Mouse (Mus musculus): Measurements from ENCODE around the gene Ccne1. TPM values are rescaled to one million over a fixed set of nuclear protein-coding genes. Genes with fewer than 3 reads are reported as not detected.

The Ccne1 gene
- total and polyA plus RNA-seq, 3 experiments = 43.7 to 109 (median 70.0) TPM

DNA sequence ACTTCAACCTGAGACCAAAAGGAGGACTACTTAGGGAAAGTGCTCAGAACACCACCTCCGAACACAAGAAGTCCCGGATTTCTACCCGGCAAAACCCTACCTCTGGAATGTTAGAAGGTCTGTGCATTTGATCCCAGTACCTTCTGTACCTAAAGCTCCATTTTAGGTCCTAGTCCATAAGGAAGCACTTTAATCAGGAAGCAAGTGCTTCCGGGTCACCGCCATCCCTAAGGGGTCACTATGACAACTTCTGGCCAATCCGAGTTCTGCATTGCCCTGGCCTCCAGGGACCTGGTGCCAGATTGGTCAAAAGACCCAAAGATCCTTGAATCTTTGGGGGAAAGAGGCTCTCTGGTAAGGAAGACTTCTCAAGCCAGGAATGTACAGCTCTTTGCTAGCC is 31.8 kb downstream of the Ccne1 start:
- no peaks in the 10 kb centered on the region for H3K27me3 ChIP-seq (replicated peaks)
- DNase-seq (ENCODE audit: extremely low read depth) = no peak
- H3K9me3 ChIP-seq (replicated peaks; ENCODE audit: low read length) = no peaks in the 10 kb centered on the region
- no peak overlapping the region for H3K4me3 ChIP-seq (replicated peaks in 1 of 3; ENCODE audit: low read depth in 2 of 3, low read length in 2 of 3, poor library complexity in 1 of 3)
- in situ Hi-C loops (cut with MboI; ENCODE audit: low pct_ligation_motif_present, low pct_unique_long_range_greater_than_20kb, low sequenced_read_pairs) = no loop called here
- peaks cover 2 to 14% of the 10 kb centered on the region in 2 experiments; a peak in 2 of 4 replicates for H3K4me1 ChIP-seq (ENCODE audit: control insufficient read depth in 1 of 2, insufficient read depth in 2 of 2)
- no peaks in the 10 kb centered on the region for H3K36me3 ChIP-seq (replicated peaks in 1 of 2; ENCODE audit: control insufficient read depth in 1 of 2, insufficient read depth in 1 of 2, low read length in 1 of 2)
- no peak overlapping the region for H3K9ac ChIP-seq (ENCODE audit: insufficient read depth, low read depth)
- TF ChIP-seq KAT2A (IDR thresholded peaks at IDR 0.05; ENCODE audit: insufficient replicate concordance, low read length) (no peak), EP300 (IDR thresholded peaks at IDR 0.05; ENCODE audit: low read length) (no peak), TBP (conservative IDR thresholded peaks at IDR 0.05; ENCODE audit: low read depth, low read length) (no peak), BHLHE40 (IDR thresholded peaks at IDR 0.05; ENCODE audit: low read depth, low read length) (no peak), TCF12 (IDR thresholded peaks at IDR 0.05; ENCODE audit: low read depth, low read length) (no peak), MEF2A (IDR thresholded peaks at IDR 0.05; ENCODE audit: borderline replicate concordance, low read depth, low read length) (no peak), MYC (IDR thresholded peaks at IDR 0.05; ENCODE audit: low read depth, low read length) (no peak), USF2 (conservative IDR thresholded peaks at IDR 0.05; ENCODE audit: low read depth, low read length) (no peak), POLR2AphosphoS2 (IDR thresholded peaks at IDR 0.05; ENCODE audit: low read depth, low read length) (no peak), E2F4 (IDR thresholded peaks at IDR 0.05; ENCODE audit: insufficient replicate concordance, low read depth, low read length) (no peak), RCOR1 (conservative IDR thresholded peaks at IDR 0.05; ENCODE audit: low read depth, low read length) (no peak), HCFC1 (IDR thresholded peaks at IDR 0.05; ENCODE audit: low read depth, low read length) (no peak), POLR2A (IDR thresholded peaks at IDR 0.05; ENCODE audit: low read depth, low read length) (no peak), NELFE (IDR thresholded peaks at IDR 0.05; ENCODE audit: low read depth, low read length) (no peak), RAD21 (IDR thresholded peaks at IDR 0.05; ENCODE audit: low read depth, low read length) (no peak), SIN3A (IDR thresholded peaks at IDR 0.05; ENCODE audit: low read length) (no peak), JUND (conservative IDR thresholded peaks at IDR 0.05; ENCODE audit: low read depth, low read length) (no peak), SMC3 (IDR thresholded peaks at IDR 0.05; ENCODE audit: low read depth, low read length) (no peak), IRF4 (IDR thresholded peaks at IDR 0.05; ENCODE audit: low read depth, low read length) (no peak), CHD2 (IDR thresholded peaks at IDR 0.05; ENCODE audit: low read length) (no peak)
- H3K4me2 ChIP-seq (ENCODE audit: insufficient read depth, low read depth, poor library complexity, severe bottlenecking) = no peak overlapping the region
- no peaks in the 10 kb centered on the region for H3K79me2 ChIP-seq (replicated peaks; ENCODE audit: control insufficient read depth, extremely low read depth, insufficient read depth, poor library complexity, severe bottlenecking)
- no peak overlapping the region for H3K27ac ChIP-seq (ENCODE audit: insufficient read depth, low read depth)
- dilution Hi-C loops (cut with MboI; ENCODE audit: extremely low pct_ligation_motif_present, extremely low pct_unique_long_range_greater_than_20kb, low sequenced_read_pairs) = no loop called here

DNA sequence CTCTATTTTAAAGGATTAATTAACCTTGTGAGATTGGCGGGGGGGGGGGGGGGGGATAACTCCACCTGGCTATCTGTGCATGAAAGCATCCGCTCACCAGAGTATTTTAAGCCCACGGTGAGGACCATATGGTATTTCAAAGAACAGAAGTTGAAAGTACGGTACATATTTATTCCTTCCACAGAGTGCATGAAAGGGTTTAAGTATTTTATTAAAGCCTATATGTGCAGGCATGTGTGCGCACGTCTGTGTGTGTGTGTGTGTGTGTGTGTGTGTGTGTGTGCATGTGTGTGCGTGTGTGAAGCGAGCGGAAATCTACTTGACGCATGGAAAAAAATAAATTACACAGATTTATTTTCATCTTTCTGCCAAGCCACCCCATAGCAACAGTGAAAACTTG is 32.4 kb downstream of the Ccne1 start:
- peaks cover 2 to 15% of the 10 kb centered on the region in 2 experiments; a peak in 2 of 4 replicates for H3K4me1 ChIP-seq (ENCODE audit: control insufficient read depth in 1 of 2, insufficient read depth in 2 of 2)
- H3K9me3 ChIP-seq (replicated peaks; ENCODE audit: low read length) = peaks cover under 1% of the 10 kb centered on the region
- H3K27me3 ChIP-seq (replicated peaks) = no peaks in the 10 kb centered on the region
- TF ChIP-seq MEF2A (IDR thresholded peaks at IDR 0.05; ENCODE audit: borderline replicate concordance, low read depth, low read length) (no peak), ETS1 (conservative IDR thresholded peaks at IDR 0.05; ENCODE audit: low read depth, low read length) (no peak), E2F4 (IDR thresholded peaks at IDR 0.05; ENCODE audit: insufficient replicate concordance, low read depth, low read length) (no peak), SMC3 (IDR thresholded peaks at IDR 0.05; ENCODE audit: low read depth, low read length) (no peak), TCF12 (IDR thresholded peaks at IDR 0.05; ENCODE audit: low read depth, low read length) (no peak), EP300 (IDR thresholded peaks at IDR 0.05; ENCODE audit: low read length) (no peak), IRF4 (IDR thresholded peaks at IDR 0.05; ENCODE audit: low read depth, low read length) (no peak), ZKSCAN1 (IDR thresholded peaks at IDR 0.05; ENCODE audit: borderline replicate concordance, low read depth, low read length) (no peak), BHLHE40 (IDR thresholded peaks at IDR 0.05; ENCODE audit: low read depth, low read length) (no peak), JUN (IDR thresholded peaks at IDR 0.05; ENCODE audit: insufficient read depth, low read depth, low read length) (no peak), SIN3A (IDR thresholded peaks at IDR 0.05; ENCODE audit: low read length) (no peak), MYC (IDR thresholded peaks at IDR 0.05; ENCODE audit: low read depth, low read length) (no peak), HCFC1 (IDR thresholded peaks at IDR 0.05; ENCODE audit: low read depth, low read length) (no peak)
- no peaks in the 10 kb centered on the region for H3K36me3 ChIP-seq (replicated peaks in 1 of 2; ENCODE audit: control insufficient read depth in 1 of 2, insufficient read depth in 1 of 2, low read length in 1 of 2)
- H3K79me2 ChIP-seq (replicated peaks; ENCODE audit: control insufficient read depth, extremely low read depth, insufficient read depth, poor library complexity, severe bottlenecking) = no peaks in the 10 kb centered on the region
- H3K9ac ChIP-seq (ENCODE audit: insufficient read depth, low read depth) = no peak overlapping the region
- no peak overlapping the region for H3K27ac ChIP-seq (ENCODE audit: insufficient read depth, low read depth)
- dilution Hi-C loops (cut with MboI; ENCODE audit: extremely low pct_ligation_motif_present, extremely low pct_unique_long_range_greater_than_20kb, low sequenced_read_pairs) (no loop called here), in situ Hi-C loops (cut with MboI; ENCODE audit: low pct_ligation_motif_present, low pct_unique_long_range_greater_than_20kb, low sequenced_read_pairs) (no loop called here)
- H3K4me2 ChIP-seq (ENCODE audit: insufficient read depth, low read depth, poor library complexity, severe bottlenecking) = no peak overlapping the region
- H3K4me3 ChIP-seq (replicated peaks in 1 of 3; ENCODE audit: low read depth in 2 of 3, low read length in 2 of 3, poor library complexity in 1 of 3) = no peak overlapping the region
- no peak for DNase-seq (ENCODE audit: extremely low read depth)
